Mouse (Mus musculus): Measurements from ENCODE around the gene S100a7a.
A peak's percentile ranks its signal among the peaks of the same experiment; 100 is the strongest.

GRCm38 (mm10) chr3:90617586-90617985, 36.2 kb upstream of the S100a7a start:
- no peak for TF ChIP-seq CEBPB (IDR thresholded peaks at IDR 0.05; ENCODE audit: low read depth)
- TF ChIP-seq CTCF (IDR thresholded peaks at IDR 0.05; ENCODE audit: control insufficient read depth, insufficient read depth, insufficient read length), result no peak
- TF ChIP-seq MAX (IDR thresholded peaks at IDR 0.05), result peak; percentile 83
